Mouse (Mus musculus): ENCODE results near the gene H3f3b. TPM values are rescaled to one million over a fixed set of nuclear protein-coding genes. Genes with fewer than 3 reads are reported as not detected.

H3f3b gene
- polyA plus RNA-seq, 1 experiment from 2014 or later, result 2,051 TPM

- 87% methylated on average over 9 of the region's 9 CpGs for WGBS
- H3K27me3 ChIP-seq (ENCODE audit: control insufficient read depth, insufficient read depth, low read depth, low read length), result no peaks in the 10 kb centered on the region
- no peak for ATAC-seq
- H3K4me3 ChIP-seq (ENCODE audit: low read depth, low read length), result no peak overlapping the region
- H3K36me3 ChIP-seq (ENCODE audit: control insufficient read depth, insufficient read depth, low read length), result no peaks in the 10 kb centered on the region
- no peaks in the 10 kb centered on the region for H3K9me3 ChIP-seq (replicated peaks; ENCODE audit: control insufficient read depth, low read length, poor library complexity, severe bottlenecking)
- H3K27ac ChIP-seq (ENCODE audit: low read length), result no peak overlapping the region
- no peak overlapping the region for H3K9ac ChIP-seq (ENCODE audit: low read depth, low read length)
- H3K4me2 ChIP-seq (ENCODE audit: low read length), result no peak overlapping the region
- H3K4me1 ChIP-seq (ENCODE audit: control insufficient read depth, insufficient read depth, low read length), result no peaks in the 10 kb centered on the region
Observed at GRCm38 (mm10) chr11:116037826-116038225, 10.1 kb upstream of the H3f3b start.

- ATAC-seq, result no peak
- no peak overlapping the region for H3K9ac ChIP-seq (ENCODE audit: low read depth, low read length)
- no peaks in the 10 kb centered on the region for H3K27me3 ChIP-seq (ENCODE audit: control insufficient read depth, insufficient read depth, low read depth, low read length)
- no peak overlapping the region for H3K4me3 ChIP-seq (ENCODE audit: low read depth, low read length)
- no peaks in the 10 kb centered on the region for H3K36me3 ChIP-seq (ENCODE audit: control insufficient read depth, insufficient read depth, low read length)
- H3K9me3 ChIP-seq (replicated peaks; ENCODE audit: control insufficient read depth, low read length, poor library complexity, severe bottlenecking), result no peaks in the 10 kb centered on the region
- no peak overlapping the region for H3K4me2 ChIP-seq (ENCODE audit: low read length)
- 99% methylated on average over 3 of the region's 3 CpGs for whole genome bisulfite sequencing
- peaks cover 3% of the 10 kb centered on the region for H3K4me1 ChIP-seq (ENCODE audit: control insufficient read depth, insufficient read depth, low read length)
- no peak overlapping the region for H3K27ac ChIP-seq (ENCODE audit: low read length)
Observed at GRCm38 (mm10) chr11:116036671-116037070, 8.9 kb upstream of the H3f3b start.

DNA sequence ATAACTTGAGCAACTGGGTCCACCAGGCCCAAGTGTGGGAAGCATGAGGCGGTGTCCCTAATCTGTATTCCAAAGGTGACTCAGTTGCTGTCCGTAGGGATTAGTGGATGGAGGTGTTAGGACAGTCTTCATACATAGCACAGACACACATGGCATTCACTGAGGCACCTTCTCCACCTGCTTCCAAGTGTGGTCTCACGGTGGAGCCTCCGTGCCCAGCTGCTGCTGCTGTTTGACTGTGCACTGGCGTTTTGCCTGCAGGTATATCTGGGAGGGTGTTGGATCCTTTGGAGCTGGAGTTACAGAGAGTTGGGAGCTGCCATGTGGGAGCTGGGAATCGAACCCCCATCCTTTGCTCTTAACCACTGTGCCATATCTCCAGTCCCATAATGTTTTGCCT lies 6.8 kb upstream of the H3f3b start:
- H3K27ac ChIP-seq (ENCODE audit: low read length), result no peak overlapping the region
- H3K9me3 ChIP-seq (replicated peaks; ENCODE audit: control insufficient read depth, low read length, poor library complexity, severe bottlenecking), result no peaks in the 10 kb centered on the region
- 88% methylated on average over 6 of the region's 6 CpGs for WGBS
- H3K4me1 ChIP-seq (ENCODE audit: control insufficient read depth, insufficient read depth, low read length), result peaks cover 11% of the 10 kb centered on the region
- H3K27me3 ChIP-seq (ENCODE audit: control insufficient read depth, insufficient read depth, low read depth, low read length), result no peaks in the 10 kb centered on the region
- H3K4me2 ChIP-seq (ENCODE audit: low read length), result no peak overlapping the region
- no peak overlapping the region for H3K9ac ChIP-seq (ENCODE audit: low read depth, low read length)
- no peak for ATAC-seq
- H3K36me3 ChIP-seq (ENCODE audit: control insufficient read depth, insufficient read depth, low read length), result no peaks in the 10 kb centered on the region
- H3K4me3 ChIP-seq (ENCODE audit: low read depth, low read length), result no peak overlapping the region

DNA sequence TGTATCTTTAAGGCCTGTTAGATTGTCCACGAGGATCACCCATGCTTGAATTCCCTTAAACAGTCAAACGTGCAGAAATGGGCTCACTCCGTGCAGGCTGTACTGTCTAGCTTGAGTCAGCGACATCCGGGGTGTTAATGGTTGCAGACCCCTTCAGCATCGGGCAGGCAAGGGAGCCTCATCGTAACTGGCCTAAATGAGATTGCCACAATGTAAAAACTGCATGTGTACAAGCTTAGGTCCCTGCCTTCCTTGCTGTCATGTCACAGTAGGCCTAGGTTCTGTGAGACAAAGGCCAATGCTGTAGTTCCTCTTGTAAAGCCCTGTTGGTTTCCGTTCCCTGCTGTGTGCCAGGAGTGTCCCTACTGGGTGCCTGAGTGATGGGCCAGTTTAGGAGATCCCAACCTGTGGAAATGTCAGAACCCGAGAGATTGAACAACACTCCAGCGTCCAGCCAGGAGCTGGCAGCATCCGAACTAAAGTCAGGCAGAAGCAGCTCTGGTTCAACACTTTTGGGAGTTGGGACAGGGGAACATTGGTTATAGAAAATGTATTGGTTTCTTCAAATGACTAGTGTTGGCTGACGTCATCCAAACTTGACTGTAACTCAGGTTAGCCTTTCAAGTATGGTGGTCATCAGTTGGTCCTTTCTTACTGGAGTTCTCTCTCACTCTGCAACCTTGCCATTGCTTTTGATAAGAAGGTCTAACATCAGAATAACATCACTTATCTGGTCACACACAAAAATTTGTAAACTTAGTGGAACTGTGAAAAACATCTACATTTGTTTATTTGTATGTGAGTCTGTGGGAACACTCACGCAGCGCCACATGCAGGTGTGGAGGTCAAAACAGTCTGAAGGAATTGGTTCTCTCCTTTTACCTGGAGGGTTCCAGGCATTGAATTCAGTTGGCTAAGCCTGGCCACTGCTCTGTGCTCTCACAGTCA lies 3.4 kb upstream of the H3f3b start:
- no peaks in the 10 kb centered on the region for H3K27me3 ChIP-seq (ENCODE audit: control insufficient read depth, insufficient read depth, low read depth, low read length)
- peak overlapping the region; percentile 76 for H3K9ac ChIP-seq (ENCODE audit: low read depth, low read length)
- H3K27ac ChIP-seq (ENCODE audit: low read length), result peak overlapping the region; percentile 99
- H3K4me1 ChIP-seq (ENCODE audit: control insufficient read depth, insufficient read depth, low read length), result peaks cover 14% of the 10 kb centered on the region
- H3K4me2 ChIP-seq (ENCODE audit: low read length), result peak overlapping the region; percentile 65
- no peaks in the 10 kb centered on the region for H3K9me3 ChIP-seq (replicated peaks; ENCODE audit: control insufficient read depth, low read length, poor library complexity, severe bottlenecking)
- H3K4me3 ChIP-seq (ENCODE audit: low read depth, low read length), result peak overlapping the region; percentile 64
- 25% methylated on average over 14 of the region's 14 CpGs for WGBS
- ATAC-seq, result peak; percentile 37
- H3K36me3 ChIP-seq (ENCODE audit: control insufficient read depth, insufficient read depth, low read length), result no peaks in the 10 kb centered on the region

- Histone ChIP-seq H3K27ac (ENCODE audit: low read length) (peak within 1 kb of the TSS; percentile 99), H3K4me3 (ENCODE audit: low read depth, low read length) (peak within 1 kb of the TSS; percentile 64), H3K9me3 (replicated peaks; ENCODE audit: control insufficient read depth, low read length, poor library complexity, severe bottlenecking) (no peaks in the 10 kb centered on the region), H3K36me3 (ENCODE audit: control insufficient read depth, insufficient read depth, low read length) (no peaks in the 10 kb centered on the region), H3K4me1 (ENCODE audit: control insufficient read depth, insufficient read depth, low read length) (peaks cover 14% of the 10 kb centered on the region), H3K9ac (ENCODE audit: low read depth, low read length) (peak within 1 kb of the TSS; percentile 76), H3K27me3 (ENCODE audit: control insufficient read depth, insufficient read depth, low read depth, low read length) (no peaks in the 10 kb centered on the region), H3K4me2 (ENCODE audit: low read length) (peak within 1 kb of the TSS; percentile 70)
- WGBS, result under 1% methylated on average over 63 of the region's 67 CpGs
- peak; percentile 96 for ATAC-seq
Observed at GRCm38 (mm10) chr11:116030088-116030897, 2.5 kb upstream of the H3f3b start, which contains the start of gene Unk. Unk (plus strand) TSS chr11:116030322.

GRCm38 (mm10) chr11:116029086-116029865 lies 1.5 kb upstream of the H3f3b start:
- 85% methylated on average over 6 of the region's 6 CpGs for WGBS
- Histone ChIP-seq H3K27ac (ENCODE audit: low read length) (peak overlapping the region; percentile 75), H3K27me3 (ENCODE audit: control insufficient read depth, insufficient read depth, low read depth, low read length) (no peaks in the 10 kb centered on the region), H3K9ac (ENCODE audit: low read depth, low read length) (peak overlapping the region; percentile 76), H3K4me1 (ENCODE audit: control insufficient read depth, insufficient read depth, low read length) (peaks cover 14% of the 10 kb centered on the region), H3K9me3 (replicated peaks; ENCODE audit: control insufficient read depth, low read length, poor library complexity, severe bottlenecking) (no peaks in the 10 kb centered on the region), H3K36me3 (ENCODE audit: control insufficient read depth, insufficient read depth, low read length) (no peaks in the 10 kb centered on the region), H3K4me3 (ENCODE audit: low read depth, low read length) (peak overlapping the region; percentile 64), H3K4me2 (ENCODE audit: low read length) (peak overlapping the region; percentile 70)
- ATAC-seq, result no peak

DNA sequence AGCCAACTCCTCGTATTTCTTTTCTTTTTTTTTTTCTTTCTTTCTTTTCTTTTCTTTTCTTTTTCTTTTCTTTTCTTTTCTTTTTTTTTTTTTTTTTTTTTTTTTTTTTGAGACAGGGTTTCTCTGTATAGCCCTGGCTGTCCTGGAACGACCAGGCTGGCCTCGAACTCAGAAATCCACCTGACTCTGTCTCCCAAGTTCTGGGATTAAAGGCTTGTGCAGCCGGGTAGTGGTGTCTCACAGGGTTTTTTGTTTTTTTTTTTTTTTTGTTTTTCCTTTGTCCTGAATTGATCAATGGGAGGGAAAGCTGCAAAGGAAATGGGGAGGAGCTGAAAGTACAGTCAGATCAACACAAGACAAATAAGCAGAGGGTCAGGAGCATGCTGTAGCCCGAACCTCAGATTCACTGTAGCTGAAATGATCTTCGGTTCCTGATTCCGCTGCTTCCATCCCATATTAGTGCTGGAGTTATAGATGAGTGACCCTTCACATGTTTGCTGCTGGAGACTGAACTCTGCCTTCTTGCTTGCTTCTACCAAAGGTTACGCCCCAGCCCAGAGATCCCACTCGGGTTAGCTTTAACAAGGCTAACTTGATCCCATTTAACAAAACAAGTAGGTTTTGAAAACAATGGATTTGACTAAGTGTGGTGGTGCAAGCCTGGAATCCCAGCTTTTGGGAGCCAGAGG lies 559 bp upstream of the H3f3b start:
- H3K27ac ChIP-seq (ENCODE audit: low read length), result no peak overlapping the region
- H3K9me3 ChIP-seq (replicated peaks; ENCODE audit: control insufficient read depth, low read length, poor library complexity, severe bottlenecking), result no peaks in the 10 kb centered on the region
- no peak for ATAC-seq
- no peak overlapping the region for H3K4me3 ChIP-seq (ENCODE audit: low read depth, low read length)
- H3K27me3 ChIP-seq (ENCODE audit: control insufficient read depth, insufficient read depth, low read depth, low read length), result no peaks in the 10 kb centered on the region
- no peaks in the 10 kb centered on the region for H3K36me3 ChIP-seq (ENCODE audit: control insufficient read depth, insufficient read depth, low read length)
- peaks cover 14% of the 10 kb centered on the region for H3K4me1 ChIP-seq (ENCODE audit: control insufficient read depth, insufficient read depth, low read length)
- H3K9ac ChIP-seq (ENCODE audit: low read depth, low read length), result no peak overlapping the region
- no peak overlapping the region for H3K4me2 ChIP-seq (ENCODE audit: low read length)
- 80% methylated on average over 9 of the region's 9 CpGs for WGBS

Data from midbrain, embryonic 16.5 days (tissue).